Mouse (Mus musculus) CH12.LX (cell line): ENCODE measurements around the gene Slc25a16. TPM values are rescaled to one million over a fixed set of nuclear protein-coding genes. Genes with fewer than 3 reads are reported as not detected.

Experiments used
- DNase-seq: peaks from one replicate; pipeline ENCODE4 v3.0.0-alpha.2; 2013; ENCODE audit errors: extremely low read depth
- H3K27ac ChIP-seq: 2 replicates; pipeline ENCODE4 v1.5.1; 2012; ENCODE audit warnings: low read depth, mild to moderate bottlenecking, control low read depth, moderate library complexity; ENCODE audit not compliant: insufficient read depth
- H3K27me3 ChIP-seq: replicated peaks from 2 replicates; pipeline ENCODE3; 2012; ENCODE audit warnings: inconsistent platforms
- H3K36me3 ChIP-seq, 2 experiments: replicated peaks in 1 of 2; 2 replicates each; pipeline versions ENCODE3 to v1.6.1; 2012; ENCODE audit warnings: inconsistent platforms in 1 of 2, low read length in 1 of 2, mild to moderate bottlenecking in 1 of 2, mixed read lengths in 1 of 2, moderate library complexity in 1 of 2; ENCODE audit not compliant: control insufficient read depth in 1 of 2, insufficient read depth in 1 of 2
- H3K4me1 ChIP-seq, 2 experiments: 2 replicates each; pipeline ENCODE4 v1.6.1; 2012; ENCODE audit warnings: inconsistent platforms in 1 of 2, moderate library complexity in 1 of 2; ENCODE audit not compliant: insufficient read depth in 2 of 2, control insufficient read depth in 1 of 2
- H3K4me2 ChIP-seq: 2 replicates; pipeline ENCODE4 v1.6.1; 2012; ENCODE audit warnings: low read depth, mild to moderate bottlenecking, control low read depth; ENCODE audit not compliant: poor library complexity, insufficient read depth, severe bottlenecking
- H3K4me3 ChIP-seq, 3 experiments: fragments of 150-350 bp in 1 of 3; sonication (generic) in 1 of 3; replicated peaks in 1 of 3; 2 replicates each; pipeline versions ENCODE3 to v1.5.1; 2011 to 2012; ENCODE audit warnings: low read depth in 2 of 3, low read length in 2 of 3, mild to moderate bottlenecking in 2 of 3, moderate library complexity in 2 of 3, control low read depth in 1 of 3, improper control_type of control experiment in 1 of 3, inconsistent platforms in 1 of 3, mixed read lengths in 1 of 3; ENCODE audit not compliant: poor library complexity in 1 of 3
- H3K79me2 ChIP-seq: replicated peaks from 2 replicates; pipeline ENCODE4 v1.6.1; 2012; ENCODE audit warnings: mild to moderate bottlenecking, moderate library complexity; ENCODE audit not compliant: control insufficient read depth, poor library complexity, insufficient read depth, severe bottlenecking; ENCODE audit errors: extremely low read depth
- H3K9ac ChIP-seq: 2 replicates; pipeline ENCODE4 v1.6.1; 2012; ENCODE audit warnings: low read depth, mild to moderate bottlenecking, control low read depth, moderate library complexity; ENCODE audit not compliant: insufficient read depth
- H3K9me3 ChIP-seq: replicated peaks from 2 replicates; pipeline ENCODE3; 2012; ENCODE audit warnings: low read length, inconsistent platforms, mixed read lengths
- BHLHE40 ChIP-seq: IDR thresholded peaks from 2 replicates; pipeline ENCODE4 v1.6.1; 2011; ENCODE audit warnings: mild to moderate bottlenecking, low read depth, low read length, improper control_type of control experiment
- CHD1 ChIP-seq: IDR thresholded peaks from 2 replicates; pipeline ENCODE4 v1.6.1; 2012; ENCODE audit warnings: low read depth, low read length, improper control_type of control experiment, inconsistent platforms
- CTCF ChIP-seq, 2 experiments: IDR thresholded peaks in 1 of 2; conservative IDR thresholded peaks in 1 of 2; 2 replicates each; pipeline ENCODE4 v1.5.1; 2011 to 2012; ENCODE audit warnings: low read depth in 2 of 2, low read length in 2 of 2, improper control_type of control experiment in 1 of 2, inconsistent platforms in 1 of 2, mild to moderate bottlenecking in 1 of 2, moderate library complexity in 1 of 2
- ELF1 ChIP-seq: IDR thresholded peaks from 2 replicates; pipeline ENCODE4 v1.6.1; 2014; ENCODE audit warnings: low read depth, mild to moderate bottlenecking, inconsistent platforms, low read length, improper control_type of control experiment
- HCFC1 ChIP-seq: IDR thresholded peaks from 2 replicates; pipeline ENCODE4 v1.6.1; 2012; ENCODE audit warnings: low read depth, mild to moderate bottlenecking, inconsistent platforms, low read length, improper control_type of control experiment
- IRF4 ChIP-seq: IDR thresholded peaks from 2 replicates; pipeline ENCODE4 v1.6.1; 2014; ENCODE audit warnings: low read depth, mild to moderate bottlenecking, inconsistent platforms, low read length, improper control_type of control experiment
- JUND ChIP-seq: conservative IDR thresholded peaks from 2 replicates; pipeline ENCODE4 v1.6.1; 2011; ENCODE audit warnings: low read depth, low read length, improper control_type of control experiment
- MAFK ChIP-seq: IDR thresholded peaks from 2 replicates; pipeline ENCODE4 v1.6.1; 2011; ENCODE audit warnings: low read length, improper control_type of control experiment; ENCODE audit not compliant: insufficient replicate concordance
- MAX ChIP-seq: IDR thresholded peaks from 2 replicates; pipeline ENCODE4 v1.6.1; 2011; ENCODE audit warnings: low read length, improper control_type of control experiment
- MAZ ChIP-seq: IDR thresholded peaks from 2 replicates; pipeline ENCODE4 v1.6.1; 2012; ENCODE audit warnings: low read depth, mild to moderate bottlenecking, inconsistent platforms, low read length, improper control_type of control experiment, moderate library complexity
- MEF2A ChIP-seq: IDR thresholded peaks from 2 replicates; pipeline ENCODE4 v1.6.1; 2014; ENCODE audit warnings: low read depth, mild to moderate bottlenecking, inconsistent platforms, low read length, improper control_type of control experiment, borderline replicate concordance
- MXI1 ChIP-seq: IDR thresholded peaks from 2 replicates; pipeline ENCODE4 v1.6.1; 2011; ENCODE audit warnings: mild to moderate bottlenecking, low read depth, low read length, improper control_type of control experiment
- MYC ChIP-seq: IDR thresholded peaks from 2 replicates; pipeline ENCODE4 v1.6.1; 2011; ENCODE audit warnings: low read depth, mild to moderate bottlenecking, improper control_type of control experiment, low read length
- NRF1 ChIP-seq: IDR thresholded peaks from 2 replicates; pipeline ENCODE4 v1.6.1; 2014; ENCODE audit warnings: low read depth, mild to moderate bottlenecking, inconsistent platforms, low read length, improper control_type of control experiment, moderate library complexity
- PAX5 ChIP-seq: IDR thresholded peaks from 2 replicates; pipeline ENCODE4 v1.6.1; 2012; ENCODE audit warnings: low read length, inconsistent platforms, mixed read lengths
- POLR2AphosphoS2 ChIP-seq: IDR thresholded peaks from 2 replicates; pipeline ENCODE4 v1.6.1; 2011; ENCODE audit warnings: low read depth, low read length, improper control_type of control experiment
- RAD21 ChIP-seq: IDR thresholded peaks from 2 replicates; pipeline ENCODE4 v1.6.1; 2011; ENCODE audit warnings: low read depth, mild to moderate bottlenecking, low read length, improper control_type of control experiment, moderate library complexity
- SIN3A ChIP-seq: IDR thresholded peaks from 2 replicates; pipeline ENCODE4 v1.6.1; 2012; ENCODE audit warnings: low read length, improper control_type of control experiment, inconsistent platforms
- TBP ChIP-seq: conservative IDR thresholded peaks from 2 replicates; pipeline ENCODE4 v1.6.1; 2011; ENCODE audit warnings: low read depth, low read length, improper control_type of control experiment
- TCF12 ChIP-seq: IDR thresholded peaks from 2 replicates; pipeline ENCODE4 v1.6.1; 2014; ENCODE audit warnings: low read depth, mild to moderate bottlenecking, inconsistent platforms, low read length, improper control_type of control experiment
- UBTF ChIP-seq: IDR thresholded peaks from 2 replicates; pipeline ENCODE4 v1.6.1; 2012; ENCODE audit warnings: low read depth, mild to moderate bottlenecking, inconsistent platforms, low read length, improper control_type of control experiment, moderate library complexity
- USF1 ChIP-seq: IDR thresholded peaks from 2 replicates; pipeline ENCODE4 v1.6.1; 2014; ENCODE audit warnings: low read depth, mild to moderate bottlenecking, inconsistent platforms, low read length, improper control_type of control experiment
- USF2 ChIP-seq: conservative IDR thresholded peaks from 2 replicates; pipeline ENCODE4 v1.6.1; 2011; ENCODE audit warnings: low read depth, low read length, improper control_type of control experiment
- ZC3H11A ChIP-seq: IDR thresholded peaks from 2 replicates; pipeline ENCODE4 v1.6.1; 2012; ENCODE audit warnings: low read depth, mild to moderate bottlenecking, inconsistent platforms, low read length, improper control_type of control experiment
- ZKSCAN1 ChIP-seq: IDR thresholded peaks from 2 replicates; pipeline ENCODE4 v1.6.1; 2012; ENCODE audit warnings: low read depth, inconsistent platforms, low read length, improper control_type of control experiment, borderline replicate concordance
- ZNF384 ChIP-seq: IDR thresholded peaks from 2 replicates; pipeline ENCODE4 v1.6.1; 2012; ENCODE audit warnings: low read depth, low read length, improper control_type of control experiment, inconsistent platforms
- dilution Hi-C: fragments of 300-500 bp; cut with MboI; formaldehyde crosslinking; loops from 2 replicates; pipeline ENCODE4 v1.14.3; 2020; ENCODE audit warnings: low sequenced_read_pairs; ENCODE audit not compliant: extremely low pct_unique_long_range_greater_than_20kb, extremely low pct_ligation_motif_present
- in situ Hi-C: fragments of 300-500 bp; cut with MboI; formaldehyde crosslinking; loops from 3 replicates; pipeline ENCODE4 v1.14.3; 2019; ENCODE audit warnings: low sequenced_read_pairs, low pct_ligation_motif_present, low pct_unique_long_range_greater_than_20kb, mixed read lengths
- polyA plus RNA-seq: library from polyadenylated mRNA; unstranded; fragments of >175 nt; gene quantifications from 2 replicates; pipeline ENCODE4 v1.2.1, GENCODE M21; 2012; ENCODE audit warnings: low read depth; ENCODE audit not compliant: insufficient read length
- total RNA-seq, 2 experiments: library from RNA; depleted of rRNA; stranded (reverse); fragments of 300-350 nt in 1 of 2; fragments of >200 nt in 1 of 2; gene quantifications; 2 replicates each; pipeline ENCODE4 v1.2.3; 2012 to 2014

Gene Slc25a16
- total and polyA plus RNA-seq, 3 experiments, result 9.8 to 27.0 (median 12.1) TPM

- in situ Hi-C loops, result no loop called here
- dilution Hi-C loops, result no loop called here
- Histone ChIP-seq H3K9me3 (peaks cover 11% of the 10 kb centered on the region), H3K27ac (no peak overlapping the region), H3K4me2 (no peak overlapping the region), H3K4me3 (no peak overlapping the region), H3K79me2 (no peaks in the 10 kb centered on the region), H3K27me3 (no peaks in the 10 kb centered on the region), H3K4me1 (peaks cover 8 to 38% of the 10 kb centered on the region in 2 experiments), H3K36me3 (no peaks in the 10 kb centered on the region), H3K9ac (no peak overlapping the region)
- no peak for TF ChIP-seq MYC
- no peak for TF ChIP-seq BHLHE40
- no peak for TF ChIP-seq CTCF (conservative IDR thresholded peaks at IDR 0.05 in 1 of 2, IDR thresholded peaks at IDR 0.05 in 1 of 2; ENCODE audit: low read depth in 2 of 2, low read length in 2 of 2)
- TF ChIP-seq ZKSCAN1, result no peak
- TF ChIP-seq MXI1, result no peak
- no peak for TF ChIP-seq UBTF
- TF ChIP-seq POLR2AphosphoS2, result no peak
- TF ChIP-seq MAX, result no peak
- TF ChIP-seq IRF4, result no peak
- TF ChIP-seq USF1, result no peak
- no peak for TF ChIP-seq MAZ
- TF ChIP-seq NRF1, result no peak
- no peak for TF ChIP-seq MAFK
- DNase-seq, result no peak
Observed at GRCm38 (mm10) chr10:62885969-62886798, 34.2 kb upstream of the Slc25a16 start.

GRCm38 (mm10) chr10:62886799-62887591 is 33.4 kb upstream of the Slc25a16 start:
- no peak for TF ChIP-seq USF2
- no peak for TF ChIP-seq SIN3A
- no peak for TF ChIP-seq MEF2A
- TF ChIP-seq RAD21, result no peak
- no peak for TF ChIP-seq HCFC1
- TF ChIP-seq TCF12, result no peak
- TF ChIP-seq MYC, result no peak
- no peak for TF ChIP-seq ELF1
- TF ChIP-seq CHD1, result no peak
- TF ChIP-seq ZNF384, result no peak
- TF ChIP-seq ZKSCAN1, result no peak
- no peak for TF ChIP-seq USF1
- no peak for TF ChIP-seq MAFK
- no peak for TF ChIP-seq JUND
- no peak for TF ChIP-seq ZC3H11A
- no peak for TF ChIP-seq IRF4
- no peak for TF ChIP-seq MXI1
- no peak for TF ChIP-seq TBP
- no peak for TF ChIP-seq PAX5
- TF ChIP-seq, all 38 proteins: peak for 0
- no peak overlapping the region for H3K27ac ChIP-seq
- no peak for DNase-seq
- H3K79me2 ChIP-seq, result no peaks in the 10 kb centered on the region
- no peaks in the 10 kb centered on the region for H3K36me3 ChIP-seq
- no peak overlapping the region for H3K4me3 ChIP-seq
- H3K4me2 ChIP-seq, result no peak overlapping the region
- peaks cover 11% of the 10 kb centered on the region for H3K9me3 ChIP-seq
- no peaks in the 10 kb centered on the region for H3K27me3 ChIP-seq
- dilution Hi-C loops (no loop called here), in situ Hi-C loops (no loop called here)
- no peak overlapping the region for H3K9ac ChIP-seq
- peaks cover 8 to 31% of the 10 kb centered on the region in 2 experiments for H3K4me1 ChIP-seq
